In the genomic region with DNA sequence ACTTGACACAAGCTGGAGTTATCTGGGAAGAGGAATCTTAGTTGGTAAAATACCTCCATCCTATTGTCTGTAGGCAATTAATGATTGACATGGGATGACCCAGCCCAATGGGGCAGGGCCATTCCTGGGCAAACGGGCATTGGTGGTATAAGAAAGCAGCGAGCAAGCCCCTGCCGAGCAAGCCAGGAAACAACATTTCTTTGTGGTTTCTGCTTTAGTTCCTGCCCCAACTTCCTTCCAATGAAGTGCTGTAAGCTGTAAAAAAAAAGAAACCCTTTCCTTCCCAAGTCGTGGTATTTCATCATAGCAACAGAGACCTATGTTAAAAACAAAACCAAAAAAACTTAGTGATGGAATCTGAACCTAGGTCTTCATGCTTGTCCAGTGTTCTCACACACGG, we compare ENCODE assay signal across 12 mouse cellular contexts. TPM values are rescaled to one million over a fixed set of nuclear protein-coding genes. Genes with fewer than 3 reads are reported as not detected.
DNase-seq lines count a peak whose midpoint lies in the region; ATAC-seq and TF ChIP-seq lines count a peak whose summit lies in the region.
"Had no signal": no experiment of that assay in that cellular context is flagged by ENCODE, and none has a peak within 500 bp of the region (broad histone marks: within the 10 kb centered on the region; RNA-seq: fewer than 3 reads in every experiment).

No protein-coding gene starts in this region.

- WGBS in liver, embryonic 15.5 days (ENCODE audit: insufficient replicate concordance), result 11% methylated on average over 5 of the region's 5 CpGs
- 65% methylated on average over 5 of the region's 5 CpGs for WGBS in forebrain, postnatal 0 days

- peak overlapping the region; percentile 44; the same call in 1 of the 2 replicates for H3K4me2 ChIP-seq in liver, embryonic 15.5 days
- no peak overlapping the region for H3K4me2 ChIP-seq in forebrain, postnatal 0 days (ENCODE audit: low read depth)
- H3K4me2 ChIP-seq: hindbrain, embryonic 13.5 days had no signal

- no peaks in the 10 kb centered on the region for H3K9me3 ChIP-seq in liver, embryonic 15.5 days (replicated peaks)
- no peaks in the 10 kb centered on the region for H3K9me3 ChIP-seq in forebrain, postnatal 0 days (ENCODE audit: low read length)
- H3K9me3 ChIP-seq: hindbrain, embryonic 13.5 days; limb, embryonic 13.5 days; midbrain, embryonic 10.5 days had no signal

- H3K27me3 ChIP-seq in liver, embryonic 15.5 days, result no peaks in the 10 kb centered on the region
- no peaks in the 10 kb centered on the region for H3K27me3 ChIP-seq in splenic B cell, adult 2 months (ENCODE audit: control insufficient read depth, insufficient read depth, low read length, poor library complexity, severe bottlenecking)
- H3K27me3 ChIP-seq in forebrain, postnatal 0 days (ENCODE audit: insufficient read depth, low read length), result no peaks in the 10 kb centered on the region
- H3K27me3 ChIP-seq: limb, embryonic 13.5 days had no signal

- peak; percentile 27 to 28 for DNase-seq in CD8-positive naive resting alpha-beta T cell, adult 2 months (ENCODE audit: low read depth in 2 of 2, low spot score in 2 of 2)
- peak; percentile 65 for DNase-seq in splenic B cell, adult 2 months (ENCODE audit: low read depth, low spot score)
- DNase-seq in ovary, postnatal 36 days (ENCODE audit: low spot score), result no peak
- DNase-seq in forebrain, postnatal 0 days, result no peak
- DNase-seq in left cerebral cortex, postnatal 36 days (ENCODE audit: low spot score in 2 of 2), result no peak
- DNase-seq: embryo, embryonic 11 days; right cerebral cortex, postnatal 14 days had no signal

- H3K36me3 ChIP-seq in liver, embryonic 15.5 days (replicated peaks), result no peaks in the 10 kb centered on the region
- no peaks in the 10 kb centered on the region for H3K36me3 ChIP-seq in splenic B cell, adult 2 months (ENCODE audit: control insufficient read depth, insufficient read depth, low read length, poor library complexity, severe bottlenecking)
- no peaks in the 10 kb centered on the region for H3K36me3 ChIP-seq in forebrain, postnatal 0 days (ENCODE audit: insufficient read depth)
- H3K36me3 ChIP-seq: hindbrain, embryonic 13.5 days; limb, embryonic 13.5 days; midbrain, embryonic 10.5 days had no signal

- TF ChIP-seq POLR2A in bone marrow macrophage, adult 2 months (IDR thresholded peaks at IDR 0.05; ENCODE audit: borderline replicate concordance, low read depth, low read length), result no peak

- H3K4me1 ChIP-seq in bone marrow macrophage, adult 2 months (ENCODE audit: control insufficient read depth, insufficient read depth, low read length), result peaks cover 27% of the 10 kb centered on the region
- H3K4me1 ChIP-seq in liver, embryonic 15.5 days (replicated peaks), result peaks cover 30% of the 10 kb centered on the region
- no peaks in the 10 kb centered on the region for H3K4me1 ChIP-seq in forebrain, postnatal 0 days (ENCODE audit: insufficient read depth)

- H3K4me3 ChIP-seq in bone marrow macrophage, adult 2 months (ENCODE audit: insufficient read depth, low read length), result peak overlapping the region; percentile 18; the same call in 1 of the 2 replicates
- no peak overlapping the region for H3K4me3 ChIP-seq in liver, embryonic 15.5 days (replicated peaks)
- no peak overlapping the region for H3K4me3 ChIP-seq in forebrain, postnatal 0 days (ENCODE audit: low read depth, low read length)
- H3K4me3 ChIP-seq: hindbrain, embryonic 13.5 days; limb, embryonic 13.5 days; midbrain, embryonic 10.5 days had no signal

- no peak overlapping the region for H3K9ac ChIP-seq in liver, embryonic 15.5 days
- no peak overlapping the region for H3K9ac ChIP-seq in forebrain, postnatal 0 days
- H3K9ac ChIP-seq: hindbrain, embryonic 13.5 days; limb, embryonic 13.5 days had no signal

- intact Hi-C loops in left cerebral cortex, postnatal 36 days (cut with DNase I), result loop anchor here (2.0 to 5.0 kb wide), 2 partner anchors 224 to 312 kb away; no protein-coding TSS in a partner anchor

- no peak for ATAC-seq in liver, embryonic 15.5 days (ENCODE audit: insufficient read depth)
- ATAC-seq in forebrain, postnatal 0 days, result no peak

- TF ChIP-seq CTCF in bone marrow macrophage, adult 2 months (IDR thresholded peaks at IDR 0.05; ENCODE audit: low read depth, low read length), result no peak
- TF ChIP-seq CTCF in forebrain, postnatal 0 days (IDR thresholded peaks at IDR 0.05; ENCODE audit: low read depth), result no peak

- peak overlapping the region; percentile 90 for H3K27ac ChIP-seq in bone marrow macrophage, adult 2 months (ENCODE audit: insufficient read depth, low read depth, low read length)
- H3K27ac ChIP-seq in liver, embryonic 15.5 days (replicated peaks), result 0 out of 2 replicates have a peak overlapping the region, but pooled peaks have one; percentile 15
- H3K27ac ChIP-seq in forebrain, postnatal 0 days (ENCODE audit: low read depth, low read length), result no peak overlapping the region
- H3K27ac ChIP-seq: hindbrain, embryonic 13.5 days; limb, embryonic 13.5 days; midbrain, embryonic 10.5 days had no signal

RNA-seq across cellular contexts. Expression of a gene that starts 32.2 kb away (rescaled TPM):
- 51.2 and 53.0 TPM in 2 replicates for polyA plus RNA-seq in bone marrow macrophage, adult 2 months (2012; ENCODE audit: insufficient read depth, insufficient read length, missing spikeins)
- 4.5 and 4.9 TPM in 2 replicates for polyA plus RNA-seq in liver, embryonic 15.5 days (2015; fragmentation: Nextera tagmentation; extraction: Ambion mirVana)
- 59.6 and 66.8 TPM in 2 replicates for total RNA-seq in forebrain, postnatal 0 days (2014; rRNA removed)
- polyA plus RNA-seq in forebrain, postnatal 0 days (2015; fragmentation: Nextera tagmentation; extraction: Ambion mirVana), result 24.7 and 36.3 TPM in 2 replicates
- total RNA-seq in left cerebral cortex, postnatal 36 days (2021), result 10 to 100 TPM; 31.3 to 41.8 TPM

RNA-seq across cellular contexts. Expression of a gene that starts 47.8 kb away (rescaled TPM):
- polyA plus RNA-seq in bone marrow macrophage, adult 2 months (2012; ENCODE audit: insufficient read depth, insufficient read length, missing spikeins), result 4.8 and 5.2 TPM in 2 replicates
- 1.5 and 2.1 TPM in 2 replicates for polyA plus RNA-seq in liver, embryonic 15.5 days (2015; fragmentation: Nextera tagmentation; extraction: Ambion mirVana)
- total RNA-seq in forebrain, postnatal 0 days (2014; rRNA removed), result 0.38 and 0.67 TPM in 2 replicates
- polyA plus RNA-seq in forebrain, postnatal 0 days (2015; fragmentation: Nextera tagmentation; extraction: Ambion mirVana), result 0.24 and 0.40 TPM in 2 replicates
- total RNA-seq in left cerebral cortex, postnatal 36 days (2021), result under 1 TPM; 0.57 to 0.91 TPM

Comparison
In these comparisons a context has a peak if more than half of its experiments do, and no peak if none do; other contexts are left out.
1. DNase-seq: peak in CD8-positive naive resting alpha-beta T cell, adult 2 months (2 of 2) and splenic B cell, adult 2 months (single experiment); none in ovary, postnatal 36 days (single experiment), forebrain, postnatal 0 days (single experiment) and left cerebral cortex, postnatal 36 days (0 of 2).